Mouse (Mus musculus) forebrain, postnatal 0 days (tissue): ENCODE measurements at regions not wholly inside any gene's neighbourhood (a gene's known extent, or its start where the extent isn't known, plus 50 kb on each side); places are given as distances from the start of the nearest gene placed in this dataset.

Experiments
- ATAC-seq: fragments of 200-750 bp; cut with Nextera tagmentation; 2 replicates; pipeline ENCODE4 v1.8.0; 2017; ENCODE audit warnings: mild to moderate bottlenecking, moderate library complexity
- DNase-seq: peaks from one replicate; pipeline ENCODE4 v3.0.0-alpha.2; 2015
- H3K27ac ChIP-seq: fragments of 300-500 bp; sonication (generic); 2 replicates; pipeline ENCODE4 v1.5.1; 2014; ENCODE audit warnings: low read depth, mild to moderate bottlenecking, antibody characterized with exemption, low read length, moderate library complexity, mixed read lengths
- H3K27me3 ChIP-seq: fragments of 300-500 bp; sonication (generic); 2 replicates; pipeline ENCODE4 v1.6.1; 2014; ENCODE audit warnings: mild to moderate bottlenecking, low read length, mixed read lengths; ENCODE audit not compliant: insufficient read depth
- H3K36me3 ChIP-seq: fragments of 300-500 bp; sonication (generic); 2 replicates; pipeline ENCODE4 v1.6.1; 2014; ENCODE audit warnings: mild to moderate bottlenecking, moderate library complexity; ENCODE audit not compliant: insufficient read depth
- H3K4me1 ChIP-seq: fragments of 300-500 bp; sonication (generic); 2 replicates; pipeline ENCODE4 v1.6.1; 2014; ENCODE audit warnings: antibody characterized with exemption; ENCODE audit not compliant: insufficient read depth
- H3K4me2 ChIP-seq: fragments of 300-500 bp; sonication (generic); 2 replicates; pipeline ENCODE4 v1.6.1; 2014; ENCODE audit warnings: low read depth, mild to moderate bottlenecking, moderate library complexity
- H3K4me3 ChIP-seq: fragments of 300-500 bp; sonication (generic); 2 replicates; pipeline ENCODE4 v1.5.1; 2014; ENCODE audit warnings: low read depth, low read length, mixed read lengths
- H3K9ac ChIP-seq: fragments of 300-500 bp; sonication (generic); 2 replicates; pipeline ENCODE4 v1.6.1; 2014; ENCODE audit warnings: mild to moderate bottlenecking
- H3K9me3 ChIP-seq: fragments of 300-500 bp; sonication (generic); 2 replicates; pipeline ENCODE4 v1.6.1; 2016; ENCODE audit warnings: low read length
- CTCF ChIP-seq: sonication (generic); IDR thresholded peaks from 2 replicates; pipeline ENCODE4 v1.5.1; 2016; ENCODE audit warnings: antibody characterized with exemption, control low read depth, low read depth
- WGBS: fragments of 180-500 bp; shearing (Covaris S2); extraction: QIAGEN DNeasy Blood & Tissue Kit; methylation state at CpG from one replicate; pipeline ENCODE4 v1.1.7; 2014; 5-methylcytosine and 5-hydroxymethylcytosine counted together

DNA sequence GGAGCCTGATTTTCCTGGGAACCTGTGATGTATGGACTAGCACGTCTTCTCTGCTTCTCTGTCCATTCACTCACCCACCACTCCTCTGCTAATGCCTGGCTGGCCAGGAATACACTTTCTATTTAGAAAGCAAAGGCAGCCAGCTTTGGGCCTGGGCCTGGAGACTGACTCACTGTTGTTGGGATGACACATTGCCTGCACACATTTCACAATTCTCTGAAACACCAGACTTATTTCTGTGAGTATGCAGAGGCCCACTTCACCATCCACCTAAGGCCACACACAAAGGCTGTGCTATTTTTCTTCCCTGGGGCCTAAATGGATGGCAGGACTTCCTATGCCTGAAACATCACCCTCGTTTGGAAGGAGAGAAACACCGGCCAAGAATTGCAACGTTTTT lies 199.7 kb upstream of the Klf4 start:
- H3K27ac ChIP-seq = 0 out of 2 replicates have a peak overlapping the region, but pooled peaks have one; percentile 21
- no peaks in the 10 kb centered on the region for H3K9me3 ChIP-seq
- no peaks in the 10 kb centered on the region for H3K36me3 ChIP-seq

DNA sequence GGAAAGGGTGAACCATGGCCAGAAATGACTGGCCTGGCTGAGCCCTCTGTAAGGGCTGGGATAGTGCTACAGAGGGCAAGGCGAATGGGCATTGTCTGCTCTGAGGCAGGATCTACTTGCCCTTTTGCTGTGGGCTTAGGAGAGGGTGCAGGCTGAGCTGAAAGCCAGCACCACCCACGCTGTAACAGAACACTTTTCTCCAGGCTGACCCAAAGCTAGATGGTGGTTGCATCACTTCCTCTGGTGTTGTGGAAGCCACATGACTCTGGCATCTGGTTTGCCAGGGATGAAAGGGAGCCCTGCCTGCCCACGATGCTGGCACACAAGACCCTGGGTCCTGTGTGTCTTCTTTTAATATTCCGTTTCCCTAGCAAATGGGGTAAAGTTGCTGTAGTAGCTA lies 198.0 kb upstream of the Klf4 start:
- Histone ChIP-seq H3K4me1 (no peaks in the 10 kb centered on the region), H3K9me3 (no peaks in the 10 kb centered on the region), H3K27ac (no peak overlapping the region), H3K4me2 (no peak overlapping the region), H3K4me3 (no peak overlapping the region), H3K27me3 (no peaks in the 10 kb centered on the region; the same call in 1 of the 2 replicates), H3K9ac (no peak overlapping the region), H3K36me3 (no peaks in the 10 kb centered on the region)
- 83% methylated on average over 4 of the region's 4 CpGs for WGBS
- ATAC-seq (no peak), DNase-seq (no peak)
- no peak for TF ChIP-seq CTCF

More for the DNA sequence above, 199.7 kb upstream of the Klf4 start:
- ATAC-seq (no peak), DNase-seq (no peak)
- no peak for TF ChIP-seq CTCF
- no peak overlapping the region for H3K4me2 ChIP-seq
- no peaks in the 10 kb centered on the region; the same call in 1 of the 2 replicates for H3K27me3 ChIP-seq
- no peak overlapping the region for H3K9ac ChIP-seq
- H3K4me1 ChIP-seq = no peaks in the 10 kb centered on the region
- H3K4me3 ChIP-seq = no peak overlapping the region
- WGBS = 19% methylated on average over 4 of the region's 4 CpGs

GRCm38 (mm10) chr4:55727178-55727577 lies 194.9 kb upstream of the Klf4 start:
- no peak for ATAC-seq
- Histone ChIP-seq H3K36me3 (no peaks in the 10 kb centered on the region), H3K27me3 (no peaks in the 10 kb centered on the region; the same call in 1 of the 2 replicates), H3K27ac (no peak overlapping the region), H3K4me1 (no peaks in the 10 kb centered on the region), H3K9me3 (no peaks in the 10 kb centered on the region), H3K4me3 (no peak overlapping the region), H3K4me2 (no peak overlapping the region), H3K9ac (no peak overlapping the region)
- WGBS = 85% methylated on average over 2 of the region's 2 CpGs
- no peak for TF ChIP-seq CTCF
- DNase-seq = no peak

GRCm38 (mm10) chr4:55726081-55726480 lies 193.8 kb upstream of the Klf4 start:
- DNase-seq (no peak), ATAC-seq (no peak)
- H3K36me3 ChIP-seq = no peaks in the 10 kb centered on the region
- H3K27ac ChIP-seq = no peak overlapping the region
- WGBS = 76% methylated on average over 19 of the region's 19 CpGs
- no peaks in the 10 kb centered on the region; the same call in 1 of the 2 replicates for H3K27me3 ChIP-seq
- H3K4me2 ChIP-seq = no peak overlapping the region
- H3K9me3 ChIP-seq = no peaks in the 10 kb centered on the region
- H3K9ac ChIP-seq = no peak overlapping the region
- H3K4me3 ChIP-seq = no peak overlapping the region
- TF ChIP-seq CTCF = no peak
- H3K4me1 ChIP-seq = no peaks in the 10 kb centered on the region

DNA sequence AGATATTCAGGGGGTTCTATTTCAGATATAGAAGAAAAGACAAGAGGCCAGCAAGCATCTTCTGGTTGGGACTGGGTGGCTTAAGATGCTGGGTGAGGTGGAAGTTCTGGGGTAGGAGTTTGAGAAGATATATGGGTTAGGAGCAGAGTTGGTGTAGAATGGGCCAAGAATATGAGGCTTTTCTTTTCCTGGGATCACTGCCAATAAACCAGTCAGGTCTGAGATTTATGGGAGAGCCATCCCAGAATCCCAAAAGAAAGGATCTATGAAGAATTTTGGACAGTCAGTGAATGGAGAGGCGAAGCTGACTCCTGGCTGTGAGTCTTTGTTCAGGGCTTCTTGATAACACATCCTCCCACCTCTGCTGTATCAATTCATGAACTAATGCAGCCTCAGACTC lies 192.0 kb upstream of the Klf4 start:
- no peak for ATAC-seq
- DNase-seq = no peak
- H3K4me2 ChIP-seq = no peak overlapping the region
- no peak overlapping the region for H3K4me3 ChIP-seq
- H3K27me3 ChIP-seq = no peaks in the 10 kb centered on the region
- no peaks in the 10 kb centered on the region for H3K9me3 ChIP-seq
- no peak overlapping the region for H3K27ac ChIP-seq
- no peak overlapping the region for H3K9ac ChIP-seq
- no peak for TF ChIP-seq CTCF
- H3K36me3 ChIP-seq = no peaks in the 10 kb centered on the region
- 94% methylated on average over 1 of the region's 1 CpGs for WGBS
- no peaks in the 10 kb centered on the region for H3K4me1 ChIP-seq

- DNase-seq (peak; percentile 73), ATAC-seq (peak; percentile 91)
- Histone ChIP-seq H3K4me2 (no peak overlapping the region), H3K36me3 (no peaks in the 10 kb centered on the region), H3K4me3 (no peak overlapping the region), H3K27me3 (no peaks in the 10 kb centered on the region), H3K27ac (no peak overlapping the region), H3K4me1 (no peaks in the 10 kb centered on the region), H3K9me3 (no peaks in the 10 kb centered on the region), H3K9ac (no peak overlapping the region)
- WGBS = 43% methylated on average over 1 of the region's 1 CpGs
- TF ChIP-seq CTCF = no peak
Measured at GRCm38 (mm10) chr4:55723124-55723523, 190.9 kb upstream of the Klf4 start.

DNA sequence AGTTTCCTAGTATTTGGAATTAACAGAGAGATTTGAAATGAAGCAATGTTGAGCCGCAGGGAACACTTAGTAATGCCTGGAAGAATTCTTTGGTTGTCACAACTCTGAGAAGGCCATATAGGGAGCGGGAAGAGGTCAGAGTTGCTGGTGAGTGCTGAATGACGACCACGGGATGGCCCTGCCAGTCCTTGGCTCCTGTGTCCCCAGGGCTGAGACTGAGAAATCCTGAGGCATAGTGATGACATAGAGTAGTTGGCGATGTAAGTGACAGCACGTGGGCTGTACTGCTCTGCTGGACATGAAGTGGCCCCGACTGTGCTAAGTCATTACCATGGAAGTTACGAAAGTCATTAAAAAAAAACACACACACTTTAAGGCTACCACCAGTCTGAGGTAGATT lies 190.1 kb upstream of the Klf4 start:
- Histone ChIP-seq H3K4me2 (no peak overlapping the region), H3K27me3 (no peaks in the 10 kb centered on the region), H3K9ac (no peak overlapping the region), H3K4me1 (no peaks in the 10 kb centered on the region), H3K9me3 (no peaks in the 10 kb centered on the region), H3K27ac (no peak overlapping the region), H3K36me3 (no peaks in the 10 kb centered on the region), H3K4me3 (no peak overlapping the region)
- no peak for TF ChIP-seq CTCF
- no peak for ATAC-seq
- WGBS = 79% methylated on average over 8 of the region's 8 CpGs
- no peak for DNase-seq

DNA sequence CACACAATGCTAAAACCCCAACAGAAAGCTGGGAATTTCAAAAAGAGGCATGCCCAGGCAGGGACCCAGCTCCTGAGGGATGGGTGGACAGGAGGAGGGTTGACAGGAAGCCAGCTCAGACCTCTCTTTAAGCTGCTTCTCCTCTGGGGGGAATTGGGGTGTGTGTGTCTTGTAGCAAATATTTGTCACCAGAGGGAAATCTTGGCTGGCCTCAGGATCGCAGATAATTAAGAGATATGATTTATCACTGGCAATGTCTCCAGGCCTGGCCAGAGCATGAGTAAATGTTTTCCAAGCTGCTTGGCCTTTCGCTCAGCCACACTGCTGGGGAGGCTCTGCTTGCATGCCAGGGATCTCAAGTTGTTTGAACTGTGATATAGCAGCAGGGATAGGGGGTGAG lies 189.6 kb upstream of the Klf4 start:
- Histone ChIP-seq H3K9ac (no peak overlapping the region), H3K4me3 (no peak overlapping the region), H3K4me1 (no peaks in the 10 kb centered on the region), H3K27me3 (no peaks in the 10 kb centered on the region), H3K9me3 (no peaks in the 10 kb centered on the region), H3K36me3 (no peaks in the 10 kb centered on the region), H3K27ac (no peak overlapping the region), H3K4me2 (no peak overlapping the region)
- WGBS = 77% methylated on average over 2 of the region's 2 CpGs
- DNase-seq = no peak
- no peak for TF ChIP-seq CTCF
- ATAC-seq = no peak
